ENCODE assay signal across 23 mouse cellular contexts in the genomic region with DNA sequence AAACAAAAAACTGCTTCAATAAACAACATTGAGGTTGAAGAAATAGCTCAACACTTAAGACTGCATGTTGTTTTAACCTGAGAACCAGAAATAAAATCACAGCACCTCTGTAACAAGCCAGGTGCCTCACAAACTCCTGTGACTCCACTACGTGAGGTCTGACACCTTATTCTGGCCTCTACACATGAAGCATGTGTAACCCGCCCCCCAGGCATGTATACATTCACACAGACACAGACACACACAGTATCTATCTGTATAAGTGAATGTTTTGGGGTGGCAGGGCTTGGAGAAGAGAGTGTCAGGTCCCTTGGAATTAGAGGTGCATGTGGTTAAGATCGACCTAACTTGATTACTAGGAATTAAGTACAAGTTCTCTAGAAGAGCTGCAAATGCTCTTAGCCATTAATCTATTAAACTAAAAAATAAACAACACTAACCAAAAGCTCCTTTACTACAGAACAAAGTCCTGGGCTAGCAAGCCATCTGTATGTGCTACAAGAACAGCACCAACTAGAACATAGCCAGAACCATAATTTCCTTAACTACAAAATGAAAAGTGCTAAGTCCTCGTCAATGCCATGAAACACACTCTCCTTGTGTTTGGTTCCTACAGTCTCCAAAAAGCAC. TPM values are rescaled to one million over a fixed set of nuclear protein-coding genes. Genes with fewer than 3 reads are reported as not detected.
DNase-seq lines count a peak whose midpoint lies in the region; ATAC-seq and TF ChIP-seq lines count a peak whose summit lies in the region.
"Had no signal": no experiment of that assay in that cellular context is flagged by ENCODE, and none has a peak within 500 bp of the region (broad histone marks: within the 10 kb centered on the region; RNA-seq: fewer than 3 reads in every experiment).

No protein-coding gene starts in this region.

- H3K27me3 ChIP-seq in heart, embryonic 10.5 days (ENCODE audit: insufficient read depth, poor library complexity, severe bottlenecking) = no peaks in the 10 kb centered on the region
- no peaks in the 10 kb centered on the region for H3K27me3 ChIP-seq in kidney, adult 2 months (replicated peaks; ENCODE audit: control insufficient read depth, insufficient read depth, low read length)
- H3K27me3 ChIP-seq in liver, postnatal 0 days (ENCODE audit: insufficient read depth, low read length) = no peaks in the 10 kb centered on the region
- no peaks in the 10 kb centered on the region for H3K27me3 ChIP-seq in liver, embryonic 11.5 days (replicated peaks; ENCODE audit: control insufficient read depth, insufficient read depth, low read length)
- H3K27me3 ChIP-seq in hindbrain, embryonic 16.5 days (replicated peaks; ENCODE audit: control insufficient read depth, insufficient read depth, low read length) = no peaks in the 10 kb centered on the region
- H3K27me3 ChIP-seq: embryonic facial prominence, embryonic 13.5 days; embryonic facial prominence, embryonic 15.5 days; forebrain, embryonic 12.5 days had no signal

- peak; percentile 56 for DNase-seq in heart, embryonic 10.5 days (ENCODE audit: low spot score)
- DNase-seq in heart, postnatal 36 days = no peak
- peak; percentile 52 for DNase-seq in kidney, adult 2 months
- no peak for DNase-seq in kidney, adult 9 months
- DNase-seq in liver, postnatal 0 days = no peak
- DNase-seq in liver, embryonic 11.5 days (ENCODE audit: low spot score) = no peak
- DNase-seq: adrenal gland, adult 2 months; adrenal gland, postnatal 10 days; adrenal gland, postnatal 25 days; cerebellum, adult 11 months; cerebellum, adult 18-20 months; cerebellum, adult 8-10 months; cerebellum, adult 9-11 months; cerebellum, postnatal 14 days; cerebellum, postnatal 36 days; embryo, embryonic 11 days had no signal

- no peak for TF ChIP-seq CTCF in kidney, adult 2 months (conservative IDR thresholded peaks at IDR 0.05; ENCODE audit: insufficient read depth, insufficient read length, low read depth, low read length)
- no peak for TF ChIP-seq CTCF in liver, postnatal 0 days (IDR thresholded peaks at IDR 0.05; ENCODE audit: low read depth)

- H3K4me3 ChIP-seq in heart, embryonic 10.5 days = no peak overlapping the region
- H3K4me3 ChIP-seq in kidney, adult 2 months (ENCODE audit: insufficient read depth, low read depth, low read length) = no peak overlapping the region
- H3K4me3 ChIP-seq in liver, postnatal 0 days (ENCODE audit: low read depth, low read length) = no peak overlapping the region
- no peak overlapping the region for H3K4me3 ChIP-seq in liver, embryonic 11.5 days (ENCODE audit: low read depth, low read length)
- H3K4me3 ChIP-seq in hindbrain, embryonic 16.5 days (ENCODE audit: low read length) = no peak overlapping the region
- H3K4me3 ChIP-seq: embryonic facial prominence, embryonic 13.5 days; embryonic facial prominence, embryonic 15.5 days; erythroblast, embryonic 14.5 days; forebrain, embryonic 10.5 days; forebrain, embryonic 12.5 days had no signal

- 86% methylated on average over 4 of the region's 4 CpGs for WGBS in heart, embryonic 10.5 days
- WGBS in kidney, adult 2 months = 75% methylated on average over 4 of the region's 4 CpGs
- 84% methylated on average over 4 of the region's 4 CpGs for WGBS in liver, postnatal 0 days (ENCODE audit: insufficient replicate concordance)
- WGBS in liver, embryonic 11.5 days = 80% methylated on average over 4 of the region's 4 CpGs
- 93% methylated on average over 4 of the region's 4 CpGs for WGBS in hindbrain, embryonic 16.5 days

- no peaks in the 10 kb centered on the region for H3K9me3 ChIP-seq in heart, embryonic 10.5 days
- H3K9me3 ChIP-seq in liver, postnatal 0 days (ENCODE audit: low read length) = no peaks in the 10 kb centered on the region
- H3K9me3 ChIP-seq in liver, embryonic 11.5 days (ENCODE audit: control insufficient read depth, low read length) = no peaks in the 10 kb centered on the region
- no peaks in the 10 kb centered on the region for H3K9me3 ChIP-seq in hindbrain, embryonic 16.5 days (ENCODE audit: control insufficient read depth, low read length)
- H3K9me3 ChIP-seq: embryonic facial prominence, embryonic 13.5 days; embryonic facial prominence, embryonic 15.5 days; forebrain, embryonic 10.5 days; forebrain, embryonic 12.5 days had no signal

- no peak for ATAC-seq in liver, postnatal 0 days
- no peak for ATAC-seq in liver, embryonic 11.5 days (replicated peaks; ENCODE audit: low FRiP score)
- ATAC-seq in hindbrain, embryonic 16.5 days = no peak
- ATAC-seq: forebrain, embryonic 14.5 days had no signal

- peaks cover 28% of the 10 kb centered on the region for H3K36me3 ChIP-seq in heart, embryonic 10.5 days
- H3K36me3 ChIP-seq in kidney, adult 2 months (ENCODE audit: control insufficient read depth, insufficient read depth, low read length) = peaks cover 2% of the 10 kb centered on the region; the same call in 1 of the 2 replicates
- peaks cover 22% of the 10 kb centered on the region for H3K36me3 ChIP-seq in liver, postnatal 0 days (replicated peaks; ENCODE audit: insufficient read depth, low read length)
- 0 out of 2 replicates have a peak, but pooled peaks cover 4% of the 10 kb centered on the region for H3K36me3 ChIP-seq in liver, embryonic 11.5 days (ENCODE audit: control insufficient read depth, insufficient read depth, low read length)
- peaks cover 17% of the 10 kb centered on the region for H3K36me3 ChIP-seq in hindbrain, embryonic 16.5 days (ENCODE audit: control insufficient read depth, insufficient read depth, low read length)

- intact Hi-C loops in heart, postnatal 36 days (cut with DNase I) = no loop called here

- TF ChIP-seq EP300 in liver, postnatal 0 days (IDR thresholded peaks at IDR 0.05; ENCODE audit: low read depth) = no peak

- TF ChIP-seq POLR2A in kidney, adult 2 months (IDR thresholded peaks at IDR 0.05; ENCODE audit: low read depth, low read length) = no peak

- H3K9ac ChIP-seq in liver, postnatal 0 days (replicated peaks) = no peak overlapping the region
- no peak overlapping the region for H3K9ac ChIP-seq in liver, embryonic 11.5 days (ENCODE audit: low read depth, low read length)
- H3K9ac ChIP-seq in hindbrain, embryonic 16.5 days (ENCODE audit: low read depth, low read length) = no peak overlapping the region
- H3K9ac ChIP-seq: embryonic facial prominence, embryonic 13.5 days; embryonic facial prominence, embryonic 15.5 days; forebrain, embryonic 12.5 days had no signal

- no peak overlapping the region for H3K4me2 ChIP-seq in liver, postnatal 0 days (ENCODE audit: low read depth, low read length)
- H3K4me2 ChIP-seq in liver, embryonic 11.5 days = no peak overlapping the region
- no peak overlapping the region for H3K4me2 ChIP-seq in hindbrain, embryonic 16.5 days (ENCODE audit: low read length)
- H3K4me2 ChIP-seq: embryonic facial prominence, embryonic 13.5 days; embryonic facial prominence, embryonic 15.5 days; forebrain, embryonic 12.5 days had no signal

- H3K4me1 ChIP-seq in heart, embryonic 10.5 days = no peaks in the 10 kb centered on the region
- peaks cover 8% of the 10 kb centered on the region; the same call in 1 of the 2 replicates for H3K4me1 ChIP-seq in kidney, adult 2 months (ENCODE audit: control insufficient read depth, insufficient read depth, low read length)
- H3K4me1 ChIP-seq in liver, postnatal 0 days (ENCODE audit: insufficient read depth) = peaks cover under 1% of the 10 kb centered on the region
- H3K4me1 ChIP-seq in liver, embryonic 11.5 days (replicated peaks; ENCODE audit: control insufficient read depth, insufficient read depth, low read length) = no peaks in the 10 kb centered on the region
- H3K4me1 ChIP-seq in hindbrain, embryonic 16.5 days (ENCODE audit: control insufficient read depth, insufficient read depth, low read depth, low read length) = no peaks in the 10 kb centered on the region
- H3K4me1 ChIP-seq: embryonic facial prominence, embryonic 15.5 days; forebrain, embryonic 10.5 days; forebrain, embryonic 12.5 days had no signal

- H3K27ac ChIP-seq in heart, embryonic 10.5 days = no peak overlapping the region
- H3K27ac ChIP-seq in kidney, adult 2 months (ENCODE audit: insufficient read depth, low read depth, low read length) = peak overlapping the region; percentile 55
- H3K27ac ChIP-seq in liver, postnatal 0 days (ENCODE audit: low read depth) = peak overlapping the region; percentile 18
- no peak overlapping the region for H3K27ac ChIP-seq in liver, embryonic 11.5 days (ENCODE audit: low read depth, low read length)
- no peak overlapping the region for H3K27ac ChIP-seq in hindbrain, embryonic 16.5 days (ENCODE audit: low read depth, low read length)
- H3K27ac ChIP-seq: embryonic facial prominence, embryonic 13.5 days; embryonic facial prominence, embryonic 15.5 days; forebrain, embryonic 10.5 days; forebrain, embryonic 12.5 days had no signal

RNA-seq across cellular contexts. Expression of a gene that starts 13.1 kb away (rescaled TPM):
- polyA plus RNA-seq in heart, embryonic 10.5 days (2016; fragmentation: Nextera tagmentation; extraction: Ambion mirVana) = 79.2 and 113 TPM in 2 replicates
- 100 to 1,000 TPM; 314 to 319 TPM for total RNA-seq in heart, postnatal 36 days (2021)
- polyA plus RNA-seq in kidney, adult 2 months (2012; rRNA removed) = 134 and 154 TPM in 2 replicates
- polyA plus RNA-seq in liver, postnatal 0 days (2015; fragmentation: Nextera tagmentation; extraction: Ambion mirVana) = 332 and 340 TPM in 2 replicates
- 63.3 and 71.8 TPM in 2 replicates for polyA plus RNA-seq in liver, embryonic 11.5 days (2014; fragmentation: Nextera tagmentation; extraction: Ambion mirVana)
- polyA plus RNA-seq in hindbrain, embryonic 16.5 days (2015; fragmentation: Nextera tagmentation; extraction: Ambion mirVana) = 179 and 204 TPM in 2 replicates

Comparison
In these comparisons a context has a peak if more than half of its experiments do, and no peak if none do; other contexts are left out.
1. DNase-seq: peak in heart, embryonic 10.5 days (single experiment) and kidney, adult 2 months (single experiment); none in heart, postnatal 36 days (0 of 2), kidney, adult 9 months (single experiment), liver, postnatal 0 days (single experiment) and liver, embryonic 11.5 days (single experiment).
2. H3K27ac ChIP-seq: peak in kidney, adult 2 months (single experiment) and liver, postnatal 0 days (single experiment); none in heart, embryonic 10.5 days (single experiment), liver, embryonic 11.5 days (single experiment) and hindbrain, embryonic 16.5 days (single experiment).